Mouse (Mus musculus): ENCODE measurements around the gene Gm3543. TPM values are rescaled to one million over a fixed set of nuclear protein-coding genes. Genes with fewer than 3 reads are reported as not detected.
"Not testable (repeated sequence)": the region's sequence is repeated elsewhere in the genome, so short reads cannot be mapped to it uniquely, and the experiment has no call there.

Gene Gm3543
- not detected in 2 replicates for polyA plus RNA-seq (2015; fragmentation: Nextera tagmentation; extraction: Ambion mirVana)

- not testable (repeated sequence) for H3K4me1 ChIP-seq (replicated peaks; ENCODE audit: insufficient read depth, low read length); H3K9ac ChIP-seq (ENCODE audit: low read depth, low read length); ATAC-seq (replicated peaks; ENCODE audit: low FRiP score, low read depth); H3K36me3 ChIP-seq (ENCODE audit: insufficient read depth, low read length); DNase-seq (ENCODE audit: low spot score); H3K27me3 ChIP-seq (ENCODE audit: insufficient read depth, low read length); H3K4me2 ChIP-seq (ENCODE audit: low read length); H3K4me3 ChIP-seq (replicated peaks; ENCODE audit: low read depth, low read length); H3K27ac ChIP-seq; H3K9me3 ChIP-seq (replicated peaks; ENCODE audit: low read length)
- no CpG with 5 or more reads among the region's 1 CpGs for WGBS
Measured at GRCm38 (mm10) chr14:41983225-41983624, at the start of gene Gm3543. Gm3543 (minus strand) TSS chr14:41983325.

- ATAC-seq (replicated peaks; ENCODE audit: low FRiP score, low read depth); H3K4me3 ChIP-seq (replicated peaks; ENCODE audit: low read depth, low read length); H3K36me3 ChIP-seq (ENCODE audit: insufficient read depth, low read length); H3K4me2 ChIP-seq (ENCODE audit: low read length); H3K4me1 ChIP-seq (replicated peaks; ENCODE audit: insufficient read depth, low read length); H3K27me3 ChIP-seq (ENCODE audit: insufficient read depth, low read length); H3K9me3 ChIP-seq (replicated peaks; ENCODE audit: low read length); H3K9ac ChIP-seq (ENCODE audit: low read depth, low read length); DNase-seq (ENCODE audit: low spot score); H3K27ac ChIP-seq: not testable (repeated sequence)
- 54% methylated on average over 3 of the region's 3 CpGs for WGBS
Measured at GRCm38 (mm10) chr14:41968596-41968995, 14.5 kb downstream of the Gm3543 start.

- not testable (repeated sequence) for H3K36me3 ChIP-seq (ENCODE audit: insufficient read depth, low read length); ATAC-seq (replicated peaks; ENCODE audit: low FRiP score, low read depth); H3K4me1 ChIP-seq (replicated peaks; ENCODE audit: insufficient read depth, low read length); DNase-seq (ENCODE audit: low spot score); H3K27me3 ChIP-seq (ENCODE audit: insufficient read depth, low read length); H3K9ac ChIP-seq (ENCODE audit: low read depth, low read length); H3K9me3 ChIP-seq (replicated peaks; ENCODE audit: low read length); H3K4me2 ChIP-seq (ENCODE audit: low read length); H3K4me3 ChIP-seq (replicated peaks; ENCODE audit: low read depth, low read length); H3K27ac ChIP-seq
- WGBS: 83% methylated on average over 1 of the region's 1 CpGs
Measured at GRCm38 (mm10) chr14:41967827-41968226, 15.3 kb downstream of the Gm3543 start, which contains the start of gene Gm6401. Gm6401 (minus strand) TSS chr14:41967927.

GRCm38 (mm10) chr14:41964095-41964494, 19.0 kb downstream of the Gm3543 start:
- ATAC-seq (replicated peaks; ENCODE audit: low FRiP score, low read depth); H3K27ac ChIP-seq; H3K9ac ChIP-seq (ENCODE audit: low read depth, low read length); DNase-seq (ENCODE audit: low spot score); H3K4me1 ChIP-seq (replicated peaks; ENCODE audit: insufficient read depth, low read length); H3K9me3 ChIP-seq (replicated peaks; ENCODE audit: low read length); H3K4me2 ChIP-seq (ENCODE audit: low read length); H3K27me3 ChIP-seq (ENCODE audit: insufficient read depth, low read length); H3K4me3 ChIP-seq (replicated peaks; ENCODE audit: low read depth, low read length); H3K36me3 ChIP-seq (ENCODE audit: insufficient read depth, low read length): not testable (repeated sequence)
- WGBS: 68% methylated on average over 4 of the region's 4 CpGs

- H3K36me3 ChIP-seq (ENCODE audit: insufficient read depth, low read length); DNase-seq (ENCODE audit: low spot score); H3K4me1 ChIP-seq (replicated peaks; ENCODE audit: insufficient read depth, low read length); H3K27ac ChIP-seq; H3K4me2 ChIP-seq (ENCODE audit: low read length); H3K27me3 ChIP-seq (ENCODE audit: insufficient read depth, low read length); H3K9me3 ChIP-seq (replicated peaks; ENCODE audit: low read length); ATAC-seq (replicated peaks; ENCODE audit: low FRiP score, low read depth); H3K9ac ChIP-seq (ENCODE audit: low read depth, low read length); H3K4me3 ChIP-seq (replicated peaks; ENCODE audit: low read depth, low read length): not testable (repeated sequence)
- 85% methylated on average over 1 of the region's 2 CpGs for WGBS
Measured at GRCm38 (mm10) chr14:41943695-41944094, 39.4 kb downstream of the Gm3543 start, which contains the start of gene 1700024B05Rik. 1700024B05Rik (plus strand) TSS chr14:41943995.

Other genes starting within 250 kb of the Gm3543 start
- gene Gm7929, start 232.7 kb downstream of the Gm3543 start, polyA plus RNA-seq (2015; fragmentation: Nextera tagmentation; extraction: Ambion mirVana): not detected in 2 replicates
- not detected in 2 replicates for gene Gm47189, start 210.9 kb downstream of the Gm3543 start, polyA plus RNA-seq (2015; fragmentation: Nextera tagmentation; extraction: Ambion mirVana)
- gene Gm7980, start 76.0 kb downstream of the Gm3543 start, polyA plus RNA-seq (2015; fragmentation: Nextera tagmentation; extraction: Ambion mirVana): not detected in 2 replicates
- gene 1700049E17Rik1, start 58.4 kb downstream of the Gm3543 start, polyA plus RNA-seq (2015; fragmentation: Nextera tagmentation; extraction: Ambion mirVana): not detected in 2 replicates
- not detected in 2 replicates for gene 1700024B05Rik, start 39.3 kb downstream of the Gm3543 start, polyA plus RNA-seq (2015; fragmentation: Nextera tagmentation; extraction: Ambion mirVana)
- not detected in 2 replicates for gene Gm6401, start 15.4 kb downstream of the Gm3543 start, polyA plus RNA-seq (2015; fragmentation: Nextera tagmentation; extraction: Ambion mirVana)
- not detected in 2 replicates for gene Gm7951, start 134.0 kb upstream of the Gm3543 start, polyA plus RNA-seq (2015; fragmentation: Nextera tagmentation; extraction: Ambion mirVana)
- not detected in 2 replicates for gene Gm17027, start 179.3 kb upstream of the Gm3543 start, polyA plus RNA-seq (2015; fragmentation: Nextera tagmentation; extraction: Ambion mirVana)
- gene Gm3573, start 207.5 kb upstream of the Gm3543 start, polyA plus RNA-seq (2015; fragmentation: Nextera tagmentation; extraction: Ambion mirVana): not detected in 2 replicates

Measured in kidney, postnatal 0 days (tissue).